Mouse (Mus musculus) intestine, embryonic 16.5 days (tissue): ENCODE data around the gene Snrpe. TPM values are rescaled to one million over a fixed set of nuclear protein-coding genes. Genes with fewer than 3 reads are reported as not detected.

Source experiments
- ATAC-seq: fragments of 200-750 bp; cut with Nextera tagmentation; 2 replicates; pipeline ENCODE4 v1.8.0; 2017; ENCODE audit warnings: moderate TSS enrichment, moderate library complexity
- H3K27ac ChIP-seq: fragments of 300-500 bp; sonication (generic); 2 replicates; pipeline ENCODE4 v1.5.1; 2014; ENCODE audit warnings: mild to moderate bottlenecking, low read length
- H3K27me3 ChIP-seq: fragments of 300-500 bp; sonication (generic); replicated peaks from 2 replicates; pipeline ENCODE4 v1.6.1; 2014; ENCODE audit warnings: low read length, control low read depth, mixed read lengths; ENCODE audit not compliant: control insufficient read depth, insufficient read depth
- H3K36me3 ChIP-seq: fragments of 300-500 bp; sonication (generic); 2 replicates; pipeline ENCODE4 v1.6.1; 2014; ENCODE audit warnings: low read length, control low read depth; ENCODE audit not compliant: control insufficient read depth, insufficient read depth
- H3K4me1 ChIP-seq: fragments of 300-500 bp; sonication (generic); 2 replicates; pipeline ENCODE4 v1.6.1; 2014; ENCODE audit warnings: low read length, control low read depth, mixed read lengths; ENCODE audit not compliant: control insufficient read depth, insufficient read depth
- H3K4me2 ChIP-seq: fragments of 300-500 bp; sonication (generic); 2 replicates; pipeline ENCODE4 v1.6.1; 2014; ENCODE audit warnings: low read depth, low read length, control low read depth
- H3K4me3 ChIP-seq: fragments of 300-500 bp; sonication (generic); 2 replicates; pipeline ENCODE4 v1.5.1; 2014; ENCODE audit warnings: mild to moderate bottlenecking, low read length
- H3K9ac ChIP-seq: fragments of 300-500 bp; sonication (generic); 2 replicates; pipeline ENCODE4 v1.6.1; 2014; ENCODE audit warnings: low read depth, low read length
- H3K9me3 ChIP-seq: fragments of 300-500 bp; sonication (generic); 2 replicates; pipeline ENCODE4 v1.6.1; 2016; ENCODE audit warnings: low read length, control low read depth; ENCODE audit not compliant: control insufficient read depth
- WGBS: fragments of 180-500 bp; shearing (Covaris S2); extraction: QIAGEN DNeasy Blood & Tissue Kit; methylation state at CpG from one replicate; pipeline ENCODE4 v1.1.7; 2014; 5-methylcytosine and 5-hydroxymethylcytosine counted together
- polyA plus RNA-seq: library from polyadenylated mRNA; unstranded; fragments of >200 nt; fragmentation: Nextera tagmentation; extraction: Ambion mirVana; gene quantifications from 2 replicates; pipeline ENCODE4 v1.2.1, GENCODE M21; 2015

The Snrpe gene
- 451 and 495 TPM in 2 replicates for polyA plus RNA-seq

DNA sequence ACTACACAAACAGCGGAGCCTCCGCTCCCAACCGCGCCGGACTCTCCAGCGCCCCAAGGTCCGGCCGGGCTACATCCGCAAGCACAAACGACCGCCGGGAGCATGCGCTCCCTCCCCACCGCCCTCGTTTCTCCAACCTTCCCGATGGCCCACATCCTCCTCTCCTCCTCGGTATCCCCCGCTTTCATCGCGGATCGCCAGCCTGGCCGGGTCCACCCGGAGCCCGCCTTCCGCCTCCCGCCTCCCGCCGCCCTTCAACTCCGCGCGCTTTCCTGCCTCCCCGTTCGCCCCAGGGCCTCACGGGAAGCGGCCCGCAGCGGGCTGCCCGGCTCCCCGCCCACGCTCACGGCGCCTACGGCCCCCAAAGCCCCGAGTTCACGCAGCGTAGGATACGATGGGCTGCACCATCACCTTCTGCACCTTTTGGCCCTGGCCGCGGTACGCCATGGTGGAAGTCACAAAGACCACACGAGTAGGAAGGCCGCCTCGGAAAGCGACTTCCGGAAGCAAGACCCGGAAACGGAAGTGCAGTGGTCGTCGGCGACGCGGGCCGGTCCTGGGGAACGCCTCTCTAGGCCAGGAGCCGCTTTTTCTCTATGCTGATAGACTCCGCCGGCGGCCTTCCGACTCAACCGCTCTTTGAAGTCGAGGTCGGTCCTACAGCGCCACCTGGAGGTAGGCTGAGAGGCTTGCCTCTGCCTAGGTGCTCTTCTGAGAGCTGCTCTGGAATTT, at the start of gene Snrpe:
TSS of gene Snrpe (minus strand) at position 521 of the 732 bp plus-strand sequence.
- ATAC-seq: peak; percentile 98
- H3K4me1 ChIP-seq: peaks cover 8% of the 10 kb centered on the region; the same call in 1 of the 2 replicates

DNA sequence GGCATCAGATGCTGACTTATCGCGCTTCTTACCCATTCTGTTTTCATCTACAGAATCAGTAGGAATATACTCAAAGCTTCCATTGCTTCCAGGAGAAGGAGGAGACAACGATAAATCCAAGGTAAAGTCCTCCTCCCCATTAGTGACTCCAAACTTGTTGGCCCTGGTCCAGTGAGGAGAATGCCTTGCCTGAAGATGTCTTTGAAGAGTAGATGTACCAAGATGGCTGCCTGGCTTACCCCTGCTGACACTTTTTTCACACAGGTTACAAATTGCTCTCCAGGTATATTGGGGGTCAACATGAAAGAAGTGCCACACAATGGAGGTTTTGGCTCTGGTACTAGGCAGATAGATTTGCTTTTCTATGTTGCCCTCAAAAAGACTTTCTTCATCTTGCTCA, 48.8 kb upstream of the Snrpe start:
- Histone ChIP-seq H3K27ac (no peak overlapping the region), H3K36me3 (no peaks in the 10 kb centered on the region), H3K4me1 (peaks cover 32% of the 10 kb centered on the region), H3K9me3 (no peaks in the 10 kb centered on the region), H3K27me3 (no peaks in the 10 kb centered on the region), H3K4me2 (no peak overlapping the region; the same call in 1 of the 2 replicates), H3K9ac (no peak overlapping the region), H3K4me3 (no peak overlapping the region)
- 72% methylated on average over 3 of the region's 3 CpGs for WGBS
- ATAC-seq: no peak

More for the DNA sequence above, at the start of gene Snrpe:
- Histone ChIP-seq H3K4me2 (peak within 1 kb of the TSS; percentile 69), H3K9me3 (no peaks in the 10 kb centered on the region), H3K36me3 (0 out of 2 replicates have a peak, but pooled peaks cover 2% of the 10 kb centered on the region), H3K27ac (peak within 1 kb of the TSS; percentile 91), H3K9ac (peak within 1 kb of the TSS; percentile 94), H3K4me3 (peak within 1 kb of the TSS; percentile 89), H3K27me3 (no peaks in the 10 kb centered on the region)
- WGBS: under 1% methylated on average over 73 of the region's 73 CpGs

DNA sequence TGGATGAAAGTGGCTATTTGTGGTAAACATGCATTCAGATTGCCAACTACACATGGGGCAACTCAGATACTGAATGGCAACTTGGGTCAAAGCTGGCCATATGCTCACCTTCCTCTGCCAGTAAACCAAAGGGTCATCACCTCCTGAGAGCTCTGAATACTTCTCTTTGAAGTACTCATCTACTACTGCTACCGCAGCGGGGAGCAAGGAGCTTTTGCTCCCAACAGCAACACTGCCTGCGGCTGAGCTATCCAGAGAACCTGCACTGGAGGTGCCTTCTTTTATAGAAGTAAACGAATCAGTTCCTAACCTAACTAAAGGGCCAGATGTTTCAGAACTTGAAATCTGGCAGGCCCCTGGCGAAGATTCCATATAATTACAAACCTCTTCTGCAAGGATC, 46.7 kb upstream of the Snrpe start:
- no peak overlapping the region for H3K27ac ChIP-seq
- H3K36me3 ChIP-seq: 0 out of 2 replicates have a peak, but pooled peaks cover 2% of the 10 kb centered on the region
- no peak overlapping the region for H3K4me3 ChIP-seq
- no peaks in the 10 kb centered on the region for H3K27me3 ChIP-seq
- H3K4me1 ChIP-seq: peaks cover 33% of the 10 kb centered on the region
- no peak overlapping the region for H3K4me2 ChIP-seq
- ATAC-seq: no peak
- H3K9me3 ChIP-seq: no peaks in the 10 kb centered on the region
- no peak overlapping the region; the same call in 1 of the 2 replicates for H3K9ac ChIP-seq
- 46% methylated on average over 5 of the region's 5 CpGs for WGBS

DNA sequence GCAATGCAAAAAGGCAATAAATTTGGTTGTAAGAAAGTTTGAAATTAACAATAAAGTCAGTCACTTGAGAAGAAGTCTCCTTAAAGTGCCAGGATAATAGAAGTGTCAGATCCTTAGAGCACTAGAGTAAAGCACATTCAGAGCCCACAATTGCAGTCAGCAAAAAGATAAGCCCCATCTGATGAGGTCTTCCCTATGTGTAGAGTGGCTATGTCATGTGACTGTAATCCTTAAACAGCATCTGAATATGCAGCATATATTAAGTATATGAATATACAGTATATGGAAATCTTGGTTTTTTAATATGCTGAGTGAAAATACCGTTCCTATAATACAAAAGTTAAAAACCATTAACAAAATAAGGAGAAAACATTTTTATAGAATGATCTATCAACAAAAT, 42.9 kb upstream of the Snrpe start:
- peaks cover 16% of the 10 kb centered on the region for H3K4me1 ChIP-seq
- ATAC-seq: no peak
- no peaks in the 10 kb centered on the region for H3K9me3 ChIP-seq
- H3K4me3 ChIP-seq: no peak overlapping the region
- no peak overlapping the region for H3K9ac ChIP-seq
- H3K27me3 ChIP-seq: no peaks in the 10 kb centered on the region
- 92% methylated on average over 1 of the region's 1 CpGs for WGBS
- no peak overlapping the region for H3K4me2 ChIP-seq
- no peak overlapping the region for H3K27ac ChIP-seq
- 0 out of 2 replicates have a peak, but pooled peaks cover 2% of the 10 kb centered on the region for H3K36me3 ChIP-seq

DNA sequence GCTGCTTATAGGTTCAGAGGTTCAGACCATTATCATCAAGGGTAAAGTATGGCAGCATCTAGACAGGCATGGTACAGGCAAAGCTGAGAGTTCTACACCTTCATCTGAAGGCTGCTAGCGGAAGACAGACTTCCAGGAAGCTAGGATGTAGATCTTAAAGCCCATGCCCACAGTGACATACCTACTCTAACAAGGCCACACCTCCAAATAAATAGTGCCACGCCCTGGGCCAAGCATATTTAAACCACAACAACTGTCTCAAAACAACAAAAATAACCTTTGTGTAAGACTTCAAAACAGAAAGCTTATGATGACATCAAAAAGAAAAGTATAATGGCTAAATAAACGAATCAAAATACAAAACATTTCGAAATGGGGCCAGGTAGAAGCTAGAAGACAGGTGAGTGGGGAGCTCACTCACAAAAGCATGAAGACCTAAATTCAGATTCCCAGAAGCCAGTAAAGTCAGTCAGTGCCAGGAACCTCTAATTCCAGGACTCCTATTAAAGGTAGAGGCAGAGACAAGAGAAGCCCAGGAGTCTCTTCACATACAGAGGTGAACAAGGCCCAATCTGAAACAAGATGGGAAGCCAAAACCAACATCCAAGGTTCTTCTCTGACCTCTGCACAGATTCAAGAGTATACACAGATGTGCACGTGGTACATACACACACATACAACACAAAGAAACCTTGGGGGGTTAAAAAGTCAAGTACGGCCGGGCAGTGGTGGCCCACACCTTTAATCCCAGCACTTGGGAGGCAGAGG, 40.4 kb upstream of the Snrpe start:
- H3K4me1 ChIP-seq: 0 out of 2 replicates have a peak, but pooled peaks cover 2% of the 10 kb centered on the region
- ATAC-seq: no peak
- no peaks in the 10 kb centered on the region for H3K9me3 ChIP-seq
- H3K9ac ChIP-seq: no peak overlapping the region
- H3K36me3 ChIP-seq: peaks cover 10% of the 10 kb centered on the region; the same call in 1 of the 2 replicates
- H3K27ac ChIP-seq: no peak overlapping the region
- no peak overlapping the region for H3K4me2 ChIP-seq
- no peak overlapping the region for H3K4me3 ChIP-seq
- WGBS: 93% methylated on average over 7 of the region's 7 CpGs
- H3K27me3 ChIP-seq: no peaks in the 10 kb centered on the region

DNA sequence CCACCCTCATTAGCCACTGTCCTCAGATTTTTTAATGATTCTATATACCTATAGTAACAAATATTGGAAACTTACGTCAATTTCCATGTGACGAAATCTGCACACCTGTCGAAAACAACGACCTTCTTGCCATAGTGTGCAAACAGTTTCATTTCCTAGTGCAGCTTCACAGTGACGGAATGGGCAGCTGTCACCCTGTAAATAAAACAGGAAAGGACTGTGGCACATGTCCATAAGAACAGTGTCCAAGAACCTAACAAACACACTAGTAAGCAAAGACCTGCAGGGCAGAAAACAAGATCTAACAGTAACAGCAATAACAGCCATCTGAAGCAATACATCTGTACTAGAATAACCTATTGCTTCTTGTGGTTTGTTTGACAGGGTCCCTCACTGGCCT, 35.6 kb upstream of the Snrpe start:
- Histone ChIP-seq H3K27ac (no peak overlapping the region), H3K9ac (no peak overlapping the region), H3K4me3 (no peak overlapping the region), H3K4me1 (no peaks in the 10 kb centered on the region), H3K36me3 (peaks cover 14% of the 10 kb centered on the region; the same call in 1 of the 2 replicates), H3K9me3 (no peaks in the 10 kb centered on the region), H3K4me2 (no peak overlapping the region), H3K27me3 (no peaks in the 10 kb centered on the region)
- ATAC-seq: no peak
- WGBS: 90% methylated on average over 5 of the region's 5 CpGs

DNA sequence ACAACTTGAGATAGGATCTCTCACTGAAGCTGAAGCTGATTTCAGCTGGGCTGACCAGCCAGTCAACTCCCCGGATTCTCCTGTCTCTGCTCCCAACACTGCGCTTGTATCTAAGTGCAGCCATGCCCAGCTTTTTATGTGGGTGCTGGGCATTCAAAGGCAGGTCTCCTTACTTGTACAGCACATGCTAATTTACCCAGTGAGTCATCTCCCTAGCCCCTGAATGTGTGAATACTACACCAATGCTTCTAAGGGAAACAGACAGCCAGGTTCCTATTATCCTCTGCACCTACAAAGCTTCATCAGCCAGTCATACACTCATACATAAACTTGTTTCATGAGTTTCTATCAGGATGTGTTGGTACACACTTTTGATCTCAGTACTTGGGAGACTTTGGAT, 31.1 kb upstream of the Snrpe start:
- Histone ChIP-seq H3K4me1 (no peaks in the 10 kb centered on the region), H3K4me3 (no peak overlapping the region), H3K27ac (no peak overlapping the region), H3K27me3 (no peaks in the 10 kb centered on the region), H3K36me3 (peaks cover 22% of the 10 kb centered on the region), H3K9me3 (no peaks in the 10 kb centered on the region), H3K9ac (no peak overlapping the region), H3K4me2 (no peak overlapping the region)
- WGBS: 85% methylated on average over 2 of the region's 2 CpGs
- ATAC-seq: no peak

DNA sequence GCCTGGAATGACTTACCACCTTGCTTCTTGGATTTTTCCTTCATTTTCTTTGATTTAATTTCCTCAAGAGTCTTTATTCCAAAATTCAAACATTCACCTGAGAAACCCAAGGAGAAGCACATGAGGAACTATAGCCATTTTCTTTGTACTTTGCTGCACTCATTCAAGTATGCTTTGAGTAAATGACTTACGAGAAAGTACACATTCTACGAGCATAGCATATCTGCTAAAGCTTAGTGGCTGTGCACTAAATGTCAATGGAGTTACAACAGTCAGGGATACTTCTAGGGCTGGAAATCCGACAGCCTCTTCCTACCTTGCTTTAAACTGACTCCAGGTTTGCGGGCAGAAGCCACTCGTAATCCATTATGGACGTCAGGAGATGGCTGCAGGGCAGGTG, 28.4 kb upstream of the Snrpe start:
- no peak overlapping the region for H3K4me2 ChIP-seq
- H3K4me3 ChIP-seq: no peak overlapping the region
- WGBS: 85% methylated on average over 6 of the region's 6 CpGs
- ATAC-seq: no peak
- no peak overlapping the region for H3K27ac ChIP-seq
- H3K27me3 ChIP-seq: no peaks in the 10 kb centered on the region
- H3K4me1 ChIP-seq: no peaks in the 10 kb centered on the region
- H3K36me3 ChIP-seq: peaks cover 20% of the 10 kb centered on the region
- no peak overlapping the region for H3K9ac ChIP-seq
- H3K9me3 ChIP-seq: no peaks in the 10 kb centered on the region

DNA sequence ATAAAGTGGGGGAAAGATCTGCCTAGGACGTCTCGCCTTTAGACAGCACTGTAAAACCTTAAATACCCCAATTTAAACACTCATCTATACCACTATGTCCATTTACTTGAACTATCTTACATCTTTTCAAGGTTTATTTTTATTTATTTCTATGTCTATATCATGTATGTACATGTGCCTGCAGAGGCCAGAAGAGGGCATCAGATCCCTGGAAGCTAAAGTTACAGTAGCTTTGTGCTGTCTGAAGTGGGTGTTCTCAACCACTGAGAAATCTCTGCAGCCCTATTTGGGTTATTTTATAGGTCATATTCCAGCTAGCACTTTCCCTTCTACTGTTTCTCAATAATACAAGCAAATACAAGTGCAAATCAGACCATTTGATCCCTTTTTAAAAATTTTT, 22.1 kb upstream of the Snrpe start:
- peaks cover 12% of the 10 kb centered on the region for H3K36me3 ChIP-seq
- ATAC-seq: no peak
- no peak overlapping the region for H3K9ac ChIP-seq
- no peak overlapping the region for H3K27ac ChIP-seq
- no peaks in the 10 kb centered on the region for H3K4me1 ChIP-seq
- no peak overlapping the region for H3K4me3 ChIP-seq
- no peak overlapping the region for H3K4me2 ChIP-seq
- 88% methylated on average over 2 of the region's 2 CpGs for WGBS
- H3K9me3 ChIP-seq: no peaks in the 10 kb centered on the region
- no peaks in the 10 kb centered on the region for H3K27me3 ChIP-seq
